Mouse (Mus musculus): Measurements from ENCODE around the gene Med13l.

Gene Med13l

DNA sequence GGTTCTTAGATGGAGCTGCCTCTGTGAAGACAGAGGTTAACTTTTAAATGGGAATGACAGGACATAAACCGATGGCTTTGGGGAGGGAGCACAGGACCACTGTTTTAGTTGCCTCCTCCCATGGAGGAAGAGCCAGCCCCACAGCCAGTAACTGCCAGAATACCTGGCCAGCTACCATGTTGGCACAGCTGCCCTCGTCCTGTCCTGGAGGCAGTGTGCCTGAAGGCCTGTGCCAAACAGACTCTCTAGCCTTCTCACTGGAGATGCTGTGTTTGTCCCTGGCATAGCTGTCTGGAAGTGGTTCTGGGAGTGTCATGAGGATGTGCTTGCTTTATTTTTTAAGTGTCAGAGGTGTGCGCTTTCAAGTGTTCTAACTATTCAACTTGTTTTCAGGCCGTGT lies 173.1 kb downstream of the Med13l start:
- DNase-seq (ENCODE audit: extremely low spot score), result no peak

DNA sequence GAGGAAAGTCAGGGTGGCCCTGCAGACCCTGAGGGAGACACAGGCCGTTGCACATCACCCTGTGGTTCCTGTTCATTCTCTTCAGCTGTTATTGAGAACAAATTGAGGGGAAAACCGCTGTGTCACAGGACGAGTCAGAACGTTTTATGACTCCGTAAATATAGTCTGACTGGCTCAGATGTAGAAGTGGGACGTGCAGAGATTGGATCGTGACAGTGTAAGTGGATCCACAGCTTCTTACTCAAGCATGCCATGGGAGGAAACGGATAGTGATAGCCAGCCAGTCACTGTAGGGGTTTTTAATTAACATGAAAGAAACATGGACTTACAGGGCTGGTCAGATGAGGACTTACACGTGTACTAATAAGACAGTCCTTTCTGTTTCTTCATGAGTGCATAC lies 174.0 kb downstream of the Med13l start:
- no peak for DNase-seq (ENCODE audit: extremely low spot score)

DNA sequence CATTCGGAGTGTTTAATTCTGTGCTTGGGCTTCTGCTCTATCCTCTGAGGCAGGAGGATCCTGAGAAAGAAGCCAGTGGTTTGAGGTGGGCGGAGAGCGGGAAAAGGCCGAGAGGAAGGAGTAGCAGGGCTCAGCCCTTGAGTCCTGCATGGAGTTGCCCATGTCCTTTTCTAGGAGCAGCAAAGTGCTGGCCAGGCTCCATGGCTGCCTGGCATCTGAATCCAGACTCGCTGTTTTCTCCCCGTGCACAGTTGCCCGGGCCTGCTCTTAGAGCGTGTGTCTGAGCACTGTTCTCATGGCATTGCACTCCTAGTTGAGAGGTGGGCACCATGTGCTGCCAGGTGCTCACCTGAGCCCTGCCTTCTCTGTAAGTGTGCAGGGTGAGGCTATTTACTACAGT lies 175.3 kb downstream of the Med13l start:
- DNase-seq (ENCODE audit: extremely low spot score), result no peak

DNA sequence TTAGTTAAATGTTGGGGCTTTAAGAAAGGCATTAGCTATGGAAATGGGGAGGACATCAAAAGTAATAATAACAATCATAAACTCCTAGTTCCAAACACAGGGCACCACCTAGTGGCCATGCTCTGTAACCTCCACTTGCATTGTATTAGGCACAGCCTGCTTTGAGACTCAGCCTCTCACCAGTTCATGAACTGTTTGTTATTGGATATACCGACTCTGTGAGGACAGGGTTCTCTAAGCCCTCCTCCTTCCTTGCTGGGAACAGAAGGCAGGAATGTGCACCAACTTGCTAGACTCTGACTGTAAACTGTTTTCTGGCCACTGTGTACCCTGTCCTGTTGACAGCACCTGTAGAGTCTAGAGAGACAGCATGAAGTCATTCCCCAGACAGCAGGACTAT lies 177.1 kb downstream of the Med13l start:
- DNase-seq (ENCODE audit: extremely low spot score), result peak; percentile 45

DNA sequence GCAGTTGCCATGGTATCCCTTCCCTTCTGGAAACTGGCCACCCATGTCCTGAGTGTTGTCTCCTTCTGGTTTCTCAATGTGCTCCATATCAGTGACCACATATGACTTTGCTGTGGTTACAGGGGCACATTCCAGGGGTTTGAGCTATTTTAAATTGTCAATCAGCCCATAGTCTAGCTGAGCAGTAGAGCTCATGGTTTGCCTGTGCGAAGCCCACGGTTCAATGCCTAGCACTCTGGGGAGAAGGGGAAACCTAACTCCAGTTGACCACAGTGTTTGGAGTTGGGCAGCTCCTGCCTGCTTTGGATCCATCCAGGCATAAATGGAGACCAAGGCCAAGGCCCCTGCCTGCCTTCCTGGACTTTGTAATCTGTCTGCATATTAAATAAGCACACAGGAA lies 182.6 kb downstream of the Med13l start:
- DNase-seq (ENCODE audit: extremely low spot score), result no peak

DNA sequence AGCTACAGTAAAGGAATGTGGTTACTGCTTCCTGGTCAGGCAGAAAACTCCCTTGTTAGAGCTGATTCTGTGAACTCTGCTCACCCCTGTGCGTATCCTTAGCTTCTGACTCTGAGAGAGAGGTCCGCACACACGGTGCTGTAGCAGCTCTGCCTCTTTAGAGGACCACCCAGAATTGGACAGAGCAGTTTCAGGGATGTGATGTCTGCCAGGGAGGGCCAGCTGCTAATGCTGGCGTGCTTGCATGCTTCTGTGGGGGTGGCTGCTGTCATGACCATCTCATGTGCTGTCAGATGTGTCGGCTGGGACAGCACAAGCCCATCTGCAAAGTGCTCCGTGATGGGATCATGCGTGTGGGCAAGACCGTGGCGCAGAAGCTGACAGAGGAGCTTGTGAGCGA lies 186.5 kb downstream of the Med13l start:
- DNase-seq (ENCODE audit: extremely low spot score), result no peak

DNA sequence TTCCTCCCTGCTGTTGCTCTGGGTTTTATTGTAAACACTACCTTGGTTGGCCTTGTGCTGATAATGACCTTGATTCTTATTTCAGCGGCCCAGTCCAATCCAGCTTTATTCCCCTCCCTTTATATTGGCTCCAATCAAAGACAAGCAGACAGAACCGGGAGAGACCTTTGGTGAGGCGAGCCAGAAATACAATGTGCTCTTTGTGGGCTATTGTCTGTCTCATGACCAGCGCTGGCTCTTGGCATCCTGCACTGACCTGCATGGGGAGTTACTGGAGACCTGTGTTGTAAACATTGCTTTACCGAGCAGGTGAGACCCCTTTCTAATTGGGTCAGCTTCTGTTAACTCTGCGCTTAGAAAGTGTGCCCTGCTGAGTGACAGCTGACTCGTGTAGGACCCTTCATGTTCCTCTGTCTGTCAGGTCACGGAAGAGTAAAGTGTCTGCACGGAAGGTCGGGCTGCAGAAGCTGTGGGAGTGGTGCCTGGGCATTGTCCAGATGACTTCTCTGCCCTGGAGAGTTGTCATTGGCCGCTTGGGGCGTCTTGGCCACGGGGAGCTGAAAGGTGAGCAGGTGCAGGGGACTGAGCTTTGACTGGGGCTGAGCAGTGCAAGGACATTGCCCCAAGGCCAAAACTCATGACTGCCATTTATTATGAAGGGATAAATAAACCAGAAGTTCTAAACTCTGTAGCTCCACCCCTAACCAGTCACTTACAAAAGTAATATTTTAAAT lies 191.1 kb downstream of the Med13l start:
- no peak for DNase-seq (ENCODE audit: extremely low spot score)

DNA sequence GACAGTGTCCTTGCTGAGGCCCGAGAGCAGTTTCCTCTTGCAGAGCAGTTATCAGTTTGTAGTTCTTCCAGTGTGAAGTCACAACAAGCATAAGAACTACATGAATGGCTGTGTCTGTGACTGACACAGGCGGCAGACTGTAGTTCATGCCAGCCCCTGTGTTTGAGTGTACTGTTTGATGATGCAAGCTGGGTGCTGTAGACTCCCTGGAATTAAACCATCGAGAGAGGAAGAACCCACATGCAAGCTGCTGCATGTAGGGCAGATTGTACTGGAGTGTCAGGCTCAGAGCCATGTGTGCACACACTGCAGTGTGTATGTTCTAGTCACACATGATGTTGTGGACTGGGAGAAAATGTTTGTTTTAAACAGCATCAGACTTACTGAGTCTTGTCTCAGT lies 192.4 kb downstream of the Med13l start:
- DNase-seq (ENCODE audit: extremely low spot score), result no peak

DNA sequence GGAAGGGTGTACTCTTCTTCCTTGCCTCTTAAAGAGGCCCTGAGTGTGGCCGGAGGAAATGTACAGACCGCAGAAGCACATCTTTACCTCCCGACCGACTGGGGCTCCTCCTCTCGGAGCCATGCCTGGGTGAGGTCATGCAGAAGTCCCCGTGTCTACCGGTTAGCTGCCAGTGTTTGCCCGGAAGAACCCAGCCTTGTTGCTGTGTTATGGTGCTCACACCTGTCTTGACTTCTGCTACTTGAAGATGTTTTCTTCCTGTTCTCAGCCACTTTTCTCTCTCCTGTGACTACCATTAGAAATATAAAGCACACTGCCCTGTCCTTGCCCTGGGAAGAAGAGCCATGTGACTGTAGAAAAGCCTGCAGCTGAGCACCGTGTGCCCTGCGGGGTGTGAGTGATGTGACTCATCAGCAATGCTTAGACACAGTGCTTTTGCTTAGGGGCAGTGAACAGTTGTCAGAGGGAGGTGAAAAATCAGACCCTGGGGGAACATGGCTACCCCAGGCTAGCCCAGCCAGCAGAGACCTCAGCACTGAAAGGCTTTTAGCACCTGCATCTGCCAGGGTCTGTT lies 193.1 kb downstream of the Med13l start:
- DNase-seq (ENCODE audit: extremely low spot score), result no peak

DNA sequence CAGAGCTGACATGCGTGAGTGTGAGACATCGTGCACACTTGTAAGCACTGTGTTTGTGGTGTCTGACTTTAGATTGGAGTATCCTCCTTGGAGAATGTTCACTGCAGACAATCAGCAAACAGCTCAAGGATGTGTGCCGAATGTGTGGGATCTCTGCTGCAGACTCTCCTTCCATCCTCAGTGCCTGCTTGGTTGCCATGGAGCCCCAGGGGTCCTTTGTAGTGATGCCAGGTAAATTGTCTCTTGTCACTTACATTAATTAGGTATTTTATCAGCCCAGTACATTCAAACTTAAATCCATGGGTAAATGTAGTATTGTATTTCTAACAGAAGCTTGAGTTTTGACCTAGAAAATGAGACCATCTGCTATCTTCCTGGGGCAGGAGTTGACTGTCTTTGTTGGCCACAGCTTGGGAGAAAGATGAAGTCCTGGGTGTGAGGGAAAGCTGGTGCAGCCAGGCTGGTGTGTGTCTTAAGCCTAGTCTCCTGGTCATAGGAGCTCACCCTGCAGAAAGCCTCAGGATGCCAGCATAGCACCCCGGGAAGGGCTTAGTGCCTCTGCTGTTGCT lies 193.8 kb downstream of the Med13l start:
- no peak for DNase-seq (ENCODE audit: extremely low spot score)

DNA sequence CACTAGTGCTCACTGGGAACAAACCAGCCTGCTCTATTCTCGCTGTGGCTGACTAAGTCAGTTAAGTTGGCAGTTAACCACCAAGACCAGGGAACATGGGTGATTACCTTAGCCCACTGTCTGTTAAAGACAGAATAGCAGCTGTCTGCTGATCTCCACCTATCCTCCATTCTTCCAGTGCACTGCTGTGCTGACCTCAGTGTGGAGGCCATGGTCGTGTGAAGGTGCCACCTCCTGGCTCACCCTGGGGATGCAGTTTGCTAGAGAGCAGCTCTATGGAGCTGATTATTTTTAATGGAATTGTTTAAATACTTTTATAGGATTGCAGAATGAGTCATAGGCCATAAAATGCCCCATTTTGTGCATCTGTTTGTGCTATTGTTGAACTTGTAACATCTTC lies 195.6 kb downstream of the Med13l start:
- DNase-seq (ENCODE audit: extremely low spot score), result no peak

DNA sequence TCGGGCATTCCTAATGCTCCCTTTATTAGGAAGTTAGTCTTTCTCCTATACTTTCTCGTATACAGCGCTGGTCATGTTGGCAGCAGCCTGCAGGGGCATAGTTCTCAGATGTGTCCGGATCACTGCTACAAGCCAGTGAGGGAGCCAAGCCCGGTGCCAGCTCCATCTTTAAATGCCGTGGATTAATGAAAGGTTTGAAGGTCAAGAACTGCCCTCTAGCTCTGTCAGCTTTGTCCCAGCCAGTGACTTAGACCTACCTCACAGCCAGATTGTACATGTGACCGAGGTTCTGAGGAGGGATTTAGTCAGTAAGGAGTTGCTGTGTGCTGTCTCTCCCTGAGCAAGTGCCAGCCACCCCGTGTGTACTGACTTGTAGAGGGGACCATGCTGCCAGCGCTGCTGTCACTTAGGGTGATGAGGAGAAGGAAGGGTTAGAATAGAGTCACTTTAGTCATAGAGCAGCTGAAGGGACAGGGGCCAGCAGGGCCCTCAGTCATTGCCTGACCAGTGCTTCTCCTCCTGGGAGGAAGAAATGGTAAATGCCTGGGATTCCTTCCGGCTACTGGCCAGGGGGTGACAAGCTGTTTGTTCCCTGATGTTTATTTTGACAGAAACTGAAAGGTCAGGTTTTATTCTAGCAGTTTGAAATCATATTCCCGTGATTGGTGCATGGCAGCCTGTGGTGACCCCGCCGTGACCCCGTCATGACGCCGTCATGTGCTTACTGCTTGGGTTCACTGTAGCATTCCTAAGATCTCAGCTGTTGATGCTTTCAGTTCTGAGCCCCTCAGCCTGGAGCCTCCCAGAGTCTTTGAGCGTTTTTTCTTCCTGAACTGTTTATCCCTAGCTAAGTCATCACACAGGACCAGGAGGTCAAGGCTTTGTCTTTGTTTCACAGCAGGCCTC lies 197.2 kb downstream of the Med13l start:
- DNase-seq (ENCODE audit: extremely low spot score), result no peak

DNA sequence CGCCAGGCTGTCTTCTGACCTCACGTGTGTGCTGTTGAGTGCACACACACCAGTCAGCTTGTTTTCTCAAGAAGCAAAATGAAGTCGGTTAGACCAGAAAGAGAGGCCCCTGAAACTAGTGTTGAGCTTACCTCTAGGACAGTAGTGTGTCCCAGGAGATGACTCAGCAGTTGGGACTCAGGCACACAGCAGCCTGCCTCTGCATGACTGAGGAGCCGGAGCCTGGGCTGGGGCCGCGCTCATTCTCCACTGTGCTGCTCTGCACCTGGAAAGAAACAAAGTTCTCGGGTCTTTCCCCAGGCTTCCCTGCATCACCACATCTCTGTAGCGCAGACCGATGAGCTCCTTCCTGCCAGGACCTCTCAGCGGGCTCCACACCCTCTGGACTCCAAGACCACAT lies 200.5 kb downstream of the Med13l start:
- no peak for DNase-seq (ENCODE audit: extremely low spot score)

DNA sequence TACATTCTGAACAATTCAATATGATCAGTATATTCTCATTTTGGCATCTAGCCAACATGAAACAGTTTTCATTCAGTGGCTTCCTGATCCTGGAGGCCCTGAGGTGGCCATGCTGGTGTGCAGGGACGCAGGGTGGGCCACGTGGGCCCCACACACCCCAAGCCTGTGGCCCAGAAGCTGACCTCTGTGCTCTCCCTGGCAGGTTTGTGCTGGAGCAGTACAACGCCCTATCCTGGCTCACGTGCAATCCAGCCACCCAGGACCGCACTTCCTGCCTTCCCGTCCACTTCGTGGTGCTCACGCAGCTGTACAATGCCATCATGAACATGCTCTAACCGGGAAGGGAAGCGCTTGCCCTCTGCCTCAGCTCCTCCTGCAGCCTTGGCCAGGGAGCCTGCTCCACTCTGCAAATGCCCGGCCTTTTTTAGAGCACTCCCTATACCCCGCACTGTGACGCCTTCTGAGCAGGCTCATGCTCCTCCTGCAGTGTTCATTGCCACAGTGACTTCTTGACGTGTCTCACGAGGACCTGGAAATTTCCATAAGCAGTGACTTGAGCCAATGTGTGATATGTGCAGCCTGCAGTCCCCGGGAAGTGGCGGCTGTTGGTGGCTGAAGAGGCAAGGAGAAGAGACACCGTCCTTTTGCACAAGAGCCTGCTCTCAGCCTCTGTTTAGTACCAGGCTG lies 202.2 kb downstream of the Med13l start:
- DNase-seq (ENCODE audit: extremely low spot score), result no peak

DNA sequence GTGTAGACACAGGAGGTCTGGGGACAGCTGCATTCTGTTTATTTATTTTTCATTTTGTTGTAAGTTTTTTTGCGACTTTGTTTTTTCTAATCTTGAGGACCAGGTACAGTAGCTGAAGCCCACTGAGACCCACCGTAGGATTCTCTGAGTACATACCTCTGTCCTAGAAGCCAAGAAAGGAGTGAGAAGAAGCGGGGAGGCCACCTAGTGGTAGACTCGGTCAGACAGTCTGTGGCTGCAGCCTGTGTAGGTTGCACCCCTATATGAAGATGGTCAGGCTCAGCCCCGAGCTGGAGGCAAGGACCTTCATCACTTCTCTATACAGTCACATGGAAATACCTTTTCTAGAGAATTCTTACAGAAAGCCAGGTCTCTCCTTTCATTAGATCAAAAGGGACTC lies 202.9 kb downstream of the Med13l start:
- DNase-seq (ENCODE audit: extremely low spot score), result peak; percentile 24

DNA sequence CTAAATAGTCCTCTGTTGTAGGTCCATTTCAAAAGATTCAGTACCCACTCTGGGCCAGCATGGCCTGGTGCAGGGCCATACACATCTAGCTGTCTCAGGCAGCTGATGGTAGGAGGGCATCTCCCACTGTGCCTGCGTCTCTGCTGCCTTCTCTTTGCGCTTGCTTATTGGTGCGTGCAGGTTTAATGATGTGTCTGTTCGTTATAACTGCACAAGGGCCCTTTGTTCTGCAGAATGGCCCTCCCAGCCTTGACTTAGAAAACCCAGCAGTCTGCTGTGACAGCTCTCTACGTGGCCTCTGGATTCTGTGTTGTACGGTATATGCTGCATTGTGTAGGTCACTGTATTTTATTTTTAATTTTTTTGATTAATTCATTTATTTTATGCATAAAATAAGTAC lies 208.7 kb downstream of the Med13l start:
- DNase-seq (ENCODE audit: extremely low spot score), result no peak

DNA sequence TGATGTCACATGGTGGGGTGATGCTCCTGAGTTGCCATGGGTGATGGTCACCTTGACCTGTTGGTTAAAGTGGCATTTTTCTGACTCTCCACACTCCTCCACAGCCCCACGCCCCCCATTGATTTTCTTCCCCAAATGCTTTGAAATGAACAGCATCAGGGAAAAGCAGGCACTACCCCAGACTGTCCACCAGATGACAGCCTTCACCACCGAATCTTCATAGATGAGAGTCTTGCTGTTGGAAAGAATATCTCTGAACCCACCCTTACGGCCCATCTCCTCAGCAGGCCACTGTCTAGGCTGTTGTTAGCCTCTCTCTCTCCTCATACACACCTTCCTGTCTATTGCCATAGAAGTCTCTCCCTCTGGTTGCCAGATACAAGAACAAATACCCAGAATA lies 213.4 kb downstream of the Med13l start:
- peak; percentile 34 for DNase-seq (ENCODE audit: extremely low spot score)

DNA sequence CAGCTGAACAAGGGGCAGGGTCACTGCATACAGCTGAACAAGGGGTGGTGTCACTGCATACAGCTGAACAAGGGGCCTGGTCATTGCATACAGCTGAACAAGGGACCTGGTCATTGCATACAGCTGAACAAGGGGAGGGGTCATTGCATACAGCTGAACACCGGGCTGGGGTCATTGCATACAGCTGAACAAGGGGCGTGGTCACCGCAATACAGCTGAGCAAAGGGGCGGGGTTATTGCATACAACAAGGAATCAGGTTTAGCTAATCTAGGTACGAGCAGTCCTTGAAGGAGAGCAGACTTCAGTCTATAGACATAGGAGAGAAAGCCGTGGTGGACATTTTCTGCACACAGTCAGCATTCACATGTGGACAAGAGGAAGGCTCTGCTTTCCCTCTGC lies 215.9 kb downstream of the Med13l start:
- DNase-seq (ENCODE audit: extremely low spot score), result no peak

DNA sequence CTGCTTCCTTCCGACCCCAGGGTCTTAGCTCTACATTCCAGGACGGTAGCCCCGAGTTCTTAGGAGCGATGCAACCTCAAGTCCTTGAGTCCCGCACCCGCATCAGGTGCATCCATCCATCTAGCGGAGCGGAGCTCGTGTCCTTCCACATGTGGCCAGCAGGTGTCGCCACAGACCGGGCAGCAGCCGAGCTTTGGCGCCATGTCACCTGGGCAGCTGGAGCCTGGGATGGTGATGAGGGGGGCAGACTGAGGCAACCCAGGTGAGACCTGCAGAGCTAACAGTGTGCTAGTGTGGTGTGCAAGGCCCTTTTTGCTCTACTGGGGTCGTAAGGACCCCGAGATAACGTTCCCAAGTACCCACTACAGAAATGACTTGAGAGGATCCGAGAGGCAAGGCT lies 221.1 kb downstream of the Med13l start:
- peak; percentile 74 for DNase-seq (ENCODE audit: extremely low spot score)

DNA sequence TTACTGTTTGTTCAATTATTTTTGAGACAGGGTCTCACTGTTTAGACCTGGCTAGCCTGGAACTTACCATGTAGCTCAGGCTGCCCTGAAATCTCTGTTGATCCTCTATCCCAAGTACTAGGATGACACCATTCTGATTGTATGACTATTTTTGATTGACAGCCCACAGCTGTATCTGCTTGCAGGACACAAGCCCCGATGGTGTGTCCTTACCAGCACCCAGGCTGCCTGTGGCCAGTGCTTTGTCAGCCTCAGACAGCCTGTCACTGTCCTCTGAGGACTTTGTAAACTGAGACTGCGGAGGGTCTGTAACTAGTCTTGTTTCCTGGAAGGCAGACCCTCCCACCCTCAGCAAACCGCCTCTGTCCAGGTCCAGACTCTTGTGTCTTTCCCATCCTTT lies 221.7 kb downstream of the Med13l start:
- DNase-seq (ENCODE audit: extremely low spot score), result no peak

DNA sequence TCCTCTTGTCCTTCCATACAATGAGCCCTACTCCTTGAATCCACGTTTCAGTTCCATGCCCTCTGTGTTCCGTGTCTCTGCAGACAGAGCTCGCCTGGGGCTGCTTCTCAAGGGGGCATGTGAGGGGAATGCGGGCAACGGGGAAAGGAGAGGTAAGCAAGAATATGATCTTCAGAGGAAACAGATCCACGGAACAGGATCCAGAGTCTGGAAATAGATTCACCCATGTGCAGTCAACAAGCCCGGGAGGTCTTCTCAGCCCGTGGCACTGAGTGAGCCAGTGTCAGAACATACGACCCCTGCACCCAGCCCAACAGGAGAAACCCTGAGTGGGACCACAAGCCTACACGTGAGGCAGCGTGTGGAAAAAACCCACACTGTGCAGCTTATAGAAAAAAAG lies 228.7 kb downstream of the Med13l start:
- no peak for DNase-seq (ENCODE audit: extremely low spot score)

DNA sequence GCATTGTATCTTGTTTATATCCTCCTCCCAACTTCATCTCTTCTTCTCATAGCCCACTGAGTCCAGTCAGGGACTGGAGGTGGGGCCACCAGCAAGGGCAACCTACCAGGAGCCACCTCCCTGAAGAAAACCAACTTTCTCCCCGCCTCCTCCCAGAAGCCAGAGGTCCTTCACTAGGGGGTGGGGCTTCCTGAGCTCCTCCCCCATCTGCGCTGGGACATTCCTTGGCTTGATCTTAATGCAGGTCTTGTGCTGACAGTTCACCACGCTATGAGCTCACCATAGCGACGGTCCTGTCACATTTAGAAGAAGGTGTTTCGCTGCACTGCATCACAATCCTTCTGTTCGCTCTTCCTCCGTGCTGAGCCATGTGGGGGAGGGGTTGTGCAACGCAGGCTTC lies 229.3 kb downstream of the Med13l start:
- DNase-seq (ENCODE audit: extremely low spot score), result no peak
